Mouse (Mus musculus): ENCODE measurements around the gene Slc38a1. TPM values are rescaled to one million over a fixed set of nuclear protein-coding genes. Genes with fewer than 3 reads are reported as not detected.

Slc38a1 gene
- polyA plus RNA-seq, 1 experiment from 2014 or later = 109 TPM

GRCm38 (mm10) chr15:96543181-96543828 lies 99.4 kb downstream of the Slc38a1 start:
- peak overlapping the region; percentile 53 for H3K4me2 ChIP-seq
- H3K4me1 ChIP-seq (ENCODE audit: control insufficient read depth, insufficient read depth, low read length) = peaks cover 4% of the 10 kb centered on the region; the same call in 1 of the 2 replicates
- no peaks in the 10 kb centered on the region for H3K27me3 ChIP-seq (ENCODE audit: control insufficient read depth, insufficient read depth, low read length)
- ATAC-seq (ENCODE audit: low FRiP score) (peak; percentile 58; the same call in 1 of the 2 replicates), DNase-seq (ENCODE audit: low spot score, missing footprints) (peak; percentile 97)
- WGBS = 2% methylated on average over 24 of the region's 24 CpGs
- peak overlapping the region; percentile 47 for H3K9ac ChIP-seq (ENCODE audit: low read length)
- no peak overlapping the region for H3K27ac ChIP-seq (ENCODE audit: low read depth, low read length)
- no peaks in the 10 kb centered on the region for H3K36me3 ChIP-seq (ENCODE audit: control insufficient read depth, insufficient read depth, low read length)
- H3K4me3 ChIP-seq (ENCODE audit: low read depth, low read length) = peak overlapping the region; percentile 28
- H3K9me3 ChIP-seq (ENCODE audit: control insufficient read depth, low read length) = no peaks in the 10 kb centered on the region

GRCm38 (mm10) chr15:96542135-96542534 lies 100.6 kb downstream of the Slc38a1 start:
- no peak for ATAC-seq (ENCODE audit: low FRiP score)
- Histone ChIP-seq H3K9me3 (ENCODE audit: control insufficient read depth, low read length) (no peaks in the 10 kb centered on the region), H3K4me1 (ENCODE audit: control insufficient read depth, insufficient read depth, low read length) (no peaks in the 10 kb centered on the region), H3K4me3 (ENCODE audit: low read depth, low read length) (no peak overlapping the region), H3K9ac (ENCODE audit: low read length) (no peak overlapping the region), H3K36me3 (ENCODE audit: control insufficient read depth, insufficient read depth, low read length) (no peaks in the 10 kb centered on the region), H3K27ac (ENCODE audit: low read depth, low read length) (no peak overlapping the region), H3K27me3 (ENCODE audit: control insufficient read depth, insufficient read depth, low read length) (no peaks in the 10 kb centered on the region), H3K4me2 (no peak overlapping the region)
- 70% methylated on average over 8 of the region's 8 CpGs for WGBS
- DNase-seq (ENCODE audit: low spot score, missing footprints) = no peak

GRCm38 (mm10) chr15:96537272-96537671 lies 105.4 kb downstream of the Slc38a1 start:
- no peak overlapping the region for H3K9ac ChIP-seq (ENCODE audit: low read length)
- H3K9me3 ChIP-seq (ENCODE audit: control insufficient read depth, low read length) = no peaks in the 10 kb centered on the region
- no peak overlapping the region for H3K27ac ChIP-seq (ENCODE audit: low read depth, low read length)
- H3K4me3 ChIP-seq (ENCODE audit: low read depth, low read length) = no peak overlapping the region
- no peak for DNase-seq (ENCODE audit: low spot score, missing footprints)
- H3K4me1 ChIP-seq (ENCODE audit: control insufficient read depth, insufficient read depth, low read length) = no peaks in the 10 kb centered on the region
- no peak overlapping the region for H3K4me2 ChIP-seq
- ATAC-seq (ENCODE audit: low FRiP score) = no peak
- no peaks in the 10 kb centered on the region for H3K36me3 ChIP-seq (ENCODE audit: control insufficient read depth, insufficient read depth, low read length)
- WGBS = 95% methylated on average over 11 of the region's 11 CpGs
- no peaks in the 10 kb centered on the region for H3K27me3 ChIP-seq (ENCODE audit: control insufficient read depth, insufficient read depth, low read length)

- H3K27ac ChIP-seq (ENCODE audit: low read depth, low read length) = no peak overlapping the region
- no peaks in the 10 kb centered on the region for H3K27me3 ChIP-seq (ENCODE audit: control insufficient read depth, insufficient read depth, low read length)
- 91% methylated on average over 7 of the region's 7 CpGs for WGBS
- no peaks in the 10 kb centered on the region for H3K9me3 ChIP-seq (ENCODE audit: control insufficient read depth, low read length)
- no peak overlapping the region for H3K4me3 ChIP-seq (ENCODE audit: low read depth, low read length)
- H3K4me1 ChIP-seq (ENCODE audit: control insufficient read depth, insufficient read depth, low read length) = no peaks in the 10 kb centered on the region
- H3K9ac ChIP-seq (ENCODE audit: low read length) = no peak overlapping the region
- H3K4me2 ChIP-seq = no peak overlapping the region
- no peaks in the 10 kb centered on the region for H3K36me3 ChIP-seq (ENCODE audit: control insufficient read depth, insufficient read depth, low read length)
- no peak for DNase-seq (ENCODE audit: low spot score, missing footprints)
- no peak for ATAC-seq (ENCODE audit: low FRiP score)
Observed at GRCm38 (mm10) chr15:96536412-96536811, 106.3 kb downstream of the Slc38a1 start.

GRCm38 (mm10) chr15:96527686-96528085 lies 115.0 kb downstream of the Slc38a1 start:
- WGBS = 46% methylated on average over 6 of the region's 6 CpGs
- no peaks in the 10 kb centered on the region for H3K27me3 ChIP-seq (ENCODE audit: control insufficient read depth, insufficient read depth, low read length)
- peaks cover 4% of the 10 kb centered on the region for H3K4me1 ChIP-seq (ENCODE audit: control insufficient read depth, insufficient read depth, low read length)
- H3K9ac ChIP-seq (ENCODE audit: low read length) = no peak overlapping the region
- H3K4me2 ChIP-seq = no peak overlapping the region
- ATAC-seq (ENCODE audit: low FRiP score) (no peak), DNase-seq (ENCODE audit: low spot score, missing footprints) (no peak)
- H3K9me3 ChIP-seq (ENCODE audit: control insufficient read depth, low read length) = no peaks in the 10 kb centered on the region
- no peak overlapping the region for H3K4me3 ChIP-seq (ENCODE audit: low read depth, low read length)
- H3K36me3 ChIP-seq (ENCODE audit: control insufficient read depth, insufficient read depth, low read length) = no peaks in the 10 kb centered on the region
- no peak overlapping the region for H3K27ac ChIP-seq (ENCODE audit: low read depth, low read length)

- Histone ChIP-seq H3K9me3 (ENCODE audit: control insufficient read depth, low read length) (no peaks in the 10 kb centered on the region), H3K36me3 (ENCODE audit: control insufficient read depth, insufficient read depth, low read length) (no peaks in the 10 kb centered on the region), H3K4me2 (no peak overlapping the region), H3K9ac (ENCODE audit: low read length) (no peak overlapping the region), H3K27me3 (ENCODE audit: control insufficient read depth, insufficient read depth, low read length) (no peaks in the 10 kb centered on the region), H3K27ac (ENCODE audit: low read depth, low read length) (peak overlapping the region; percentile 49; the same call in 1 of the 2 replicates), H3K4me1 (ENCODE audit: control insufficient read depth, insufficient read depth, low read length) (peaks cover 4% of the 10 kb centered on the region), H3K4me3 (ENCODE audit: low read depth, low read length) (no peak overlapping the region)
- peak; percentile 90 for ATAC-seq (ENCODE audit: low FRiP score)
- no peak for DNase-seq (ENCODE audit: low spot score, missing footprints)
- 31% methylated on average over 9 of the region's 9 CpGs for WGBS
Observed at GRCm38 (mm10) chr15:96524239-96524738, 118.4 kb downstream of the Slc38a1 start.

Other genes starting within 250 kb of the Slc38a1 start
- 101 and 105 TPM in 2 replicates for gene Scaf11, start 182.1 kb downstream of the Slc38a1 start, polyA plus RNA-seq (2014; fragmentation: Nextera tagmentation; extraction: Ambion mirVana)
- gene Slc38a2, start 56.8 kb upstream of the Slc38a1 start, polyA plus RNA-seq (2014; fragmentation: Nextera tagmentation; extraction: Ambion mirVana) = 211 and 237 TPM in 2 replicates

Data from midbrain, embryonic 11.5 days (tissue).